Mouse (Mus musculus) embryonic facial prominence, embryonic 11.5 days (tissue): Measurements from ENCODE around the gene Ppt2. TPM values are rescaled to one million over a fixed set of nuclear protein-coding genes. Genes with fewer than 3 reads are reported as not detected.

Source experiments
- ATAC-seq: fragments of 200-750 bp; cut with Nextera tagmentation; replicated peaks from 2 replicates; pipeline ENCODE4 v1.8.0; 2017; ENCODE audit warnings: low read depth; ENCODE audit not compliant: insufficient number of reproducible peaks, low FRiP score, low TSS enrichment
- DNase-seq: peaks from one replicate; pipeline ENCODE4 v3.0.0-alpha.2; 2015; ENCODE audit warnings: low spot score
- H3K27ac ChIP-seq: fragments of 300-500 bp; sonication (generic); replicated peaks from 2 replicates; pipeline ENCODE4 v1.5.1; 2014; ENCODE audit warnings: mild to moderate bottlenecking, low read depth, low read length, control low read depth
- H3K27me3 ChIP-seq: fragments of 300-500 bp; sonication (generic); 2 replicates; pipeline ENCODE4 v1.6.1; 2014; ENCODE audit warnings: mild to moderate bottlenecking, low read length, moderate library complexity, mixed read lengths; ENCODE audit not compliant: control insufficient read depth, insufficient read depth
- H3K36me3 ChIP-seq: fragments of 300-500 bp; sonication (generic); replicated peaks from 2 replicates; pipeline ENCODE4 v1.6.1; 2014; ENCODE audit warnings: low read depth, mild to moderate bottlenecking, low read length, moderate library complexity, mixed read lengths; ENCODE audit not compliant: control insufficient read depth, insufficient read depth
- H3K4me1 ChIP-seq: fragments of 300-500 bp; sonication (generic); 2 replicates; pipeline ENCODE4 v1.6.1; 2014; ENCODE audit warnings: low read length, mixed read lengths; ENCODE audit not compliant: control insufficient read depth, insufficient read depth
- H3K4me2 ChIP-seq: fragments of 300-500 bp; sonication (generic); 2 replicates; pipeline ENCODE4 v1.6.1; 2014; ENCODE audit warnings: low read depth, mild to moderate bottlenecking, control low read depth, low read length, moderate library complexity
- H3K4me3 ChIP-seq: fragments of 300-500 bp; sonication (generic); 2 replicates; pipeline ENCODE4 v1.5.1; 2014; ENCODE audit warnings: low read depth, low read length, control low read depth
- H3K9ac ChIP-seq: fragments of 300-500 bp; sonication (generic); replicated peaks from 2 replicates; pipeline ENCODE4 v1.6.1; 2014; ENCODE audit warnings: mild to moderate bottlenecking, control low read depth, low read length
- H3K9me3 ChIP-seq: fragments of 300-500 bp; sonication (generic); replicated peaks from 2 replicates; pipeline ENCODE4 v1.6.1; 2016; ENCODE audit warnings: mild to moderate bottlenecking, low read length, inconsistent platforms, mixed read lengths; ENCODE audit not compliant: control insufficient read depth
- WGBS: fragments of 180-500 bp; shearing (Covaris S2); extraction: QIAGEN DNeasy Blood & Tissue Kit; methylation state at CpG from one replicate; pipeline ENCODE4 v1.1.7; 2014; 5-methylcytosine and 5-hydroxymethylcytosine counted together
- polyA plus RNA-seq: library from polyadenylated mRNA; unstranded; fragments of >200 nt; fragmentation: Nextera tagmentation; extraction: Ambion mirVana; gene quantifications from 2 replicates; pipeline ENCODE4 v1.2.1, GENCODE M21; 2014

The Ppt2 gene
- polyA plus RNA-seq, 1 experiment from 2014 or later = 20.0 TPM

- DNase-seq = no peak
- no peak for ATAC-seq
- Histone ChIP-seq H3K4me1 (no peaks in the 10 kb centered on the region), H3K36me3 (no peaks in the 10 kb centered on the region), H3K4me3 (no peak overlapping the region), H3K4me2 (no peak overlapping the region), H3K9me3 (no peaks in the 10 kb centered on the region), H3K9ac (no peak overlapping the region), H3K27ac (no peak overlapping the region), H3K27me3 (no peaks in the 10 kb centered on the region)
- 79% methylated on average over 3 of the region's 3 CpGs for WGBS
These were observed 13.6 kb upstream of the Ppt2 start for GRCm38 (mm10) chr17:34641945-34642344.

DNA sequence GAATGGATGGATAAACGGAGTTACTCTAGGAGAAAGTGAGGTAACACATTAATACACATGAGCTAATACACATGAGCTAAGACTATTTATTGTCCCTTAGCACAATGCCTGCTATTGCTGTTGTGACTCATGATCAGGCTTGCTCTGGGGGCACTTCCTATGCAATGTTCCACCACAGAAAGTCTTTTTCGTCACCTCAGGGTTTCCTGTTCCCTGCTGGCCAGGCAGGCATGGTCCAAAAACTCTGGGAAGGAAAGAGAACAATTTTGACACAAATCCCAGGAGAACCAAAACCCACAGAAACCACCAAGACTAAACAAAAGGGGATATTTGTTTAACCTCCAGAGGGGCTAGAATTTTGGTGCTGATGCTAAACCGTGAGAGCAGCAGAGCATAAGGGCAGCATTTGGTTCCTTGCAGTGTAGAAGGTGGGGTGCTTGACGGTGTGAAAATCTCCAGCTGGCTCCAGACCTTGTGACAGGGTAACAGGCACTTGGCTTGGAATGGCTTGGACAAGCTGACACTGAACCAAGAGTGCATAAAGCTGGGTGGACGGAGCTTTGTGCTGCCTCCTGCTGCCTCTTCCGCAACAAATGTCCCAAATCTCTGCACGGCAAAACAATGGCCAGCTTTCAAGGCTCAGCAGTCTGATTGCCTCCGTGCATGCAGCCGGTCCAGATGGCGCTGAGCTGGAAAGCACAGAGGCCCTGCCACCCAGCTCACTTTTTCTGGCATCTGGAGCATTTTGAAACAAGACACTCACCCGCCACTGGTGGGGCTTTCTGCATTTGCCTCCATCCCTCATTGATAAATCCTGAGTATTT, 12.7 kb upstream of the Ppt2 start:
- DNase-seq (peak; percentile 60), ATAC-seq (peak; percentile 48)
- Histone ChIP-seq H3K36me3 (no peaks in the 10 kb centered on the region), H3K9me3 (no peaks in the 10 kb centered on the region), H3K4me2 (0 out of 2 replicates have a peak overlapping the region, but pooled peaks have one; percentile 3), H3K27ac (peak overlapping the region; percentile 74), H3K9ac (peak overlapping the region; percentile 50), H3K4me3 (no peak overlapping the region), H3K4me1 (no peaks in the 10 kb centered on the region), H3K27me3 (no peaks in the 10 kb centered on the region)
- WGBS = 12% methylated on average over 11 of the region's 11 CpGs

DNA sequence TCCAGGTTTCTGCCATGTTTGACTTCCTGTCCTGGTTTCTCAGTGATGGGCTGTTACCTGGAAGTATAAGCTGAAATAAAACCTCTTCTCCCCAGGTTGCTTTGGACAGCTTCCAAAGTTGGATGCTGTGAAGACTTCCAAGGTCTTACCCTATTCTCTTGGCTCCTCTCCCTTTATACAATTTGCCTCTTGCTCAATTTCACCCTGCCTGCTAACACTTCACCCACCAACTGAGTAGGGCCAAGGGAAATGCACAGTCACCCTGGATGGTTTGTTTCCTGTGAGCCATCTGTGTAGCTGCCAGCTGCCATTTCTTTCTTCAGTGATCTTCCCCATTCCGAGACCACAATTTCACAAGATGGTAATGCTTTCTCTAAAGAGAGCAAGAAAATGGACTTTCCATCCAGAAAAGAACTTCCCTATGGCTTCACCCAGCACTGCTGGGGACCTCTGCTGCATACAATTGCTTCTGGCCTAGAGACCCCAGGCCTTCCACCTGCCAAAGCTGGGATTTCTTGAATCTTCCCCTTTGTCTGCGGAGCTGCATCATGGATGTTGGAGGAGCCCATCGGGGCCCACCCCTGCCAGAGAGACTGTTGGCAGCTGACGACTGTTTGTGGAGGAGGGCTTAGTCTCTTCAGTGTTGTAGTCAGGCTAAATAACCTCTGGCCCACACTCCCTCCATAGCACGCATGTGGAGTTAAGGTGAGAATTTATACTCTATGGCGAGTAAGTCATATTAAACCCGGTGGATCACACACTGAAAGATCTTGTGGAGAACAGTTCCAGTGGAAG, 11.3 kb upstream of the Ppt2 start:
- Histone ChIP-seq H3K4me1 (no peaks in the 10 kb centered on the region), H3K4me3 (no peak overlapping the region), H3K27me3 (no peaks in the 10 kb centered on the region), H3K4me2 (no peak overlapping the region), H3K9me3 (no peaks in the 10 kb centered on the region), H3K9ac (no peak overlapping the region), H3K27ac (no peak overlapping the region), H3K36me3 (no peaks in the 10 kb centered on the region)
- DNase-seq = no peak
- no peak for ATAC-seq
- WGBS = 87% methylated on average over 7 of the region's 7 CpGs

DNA sequence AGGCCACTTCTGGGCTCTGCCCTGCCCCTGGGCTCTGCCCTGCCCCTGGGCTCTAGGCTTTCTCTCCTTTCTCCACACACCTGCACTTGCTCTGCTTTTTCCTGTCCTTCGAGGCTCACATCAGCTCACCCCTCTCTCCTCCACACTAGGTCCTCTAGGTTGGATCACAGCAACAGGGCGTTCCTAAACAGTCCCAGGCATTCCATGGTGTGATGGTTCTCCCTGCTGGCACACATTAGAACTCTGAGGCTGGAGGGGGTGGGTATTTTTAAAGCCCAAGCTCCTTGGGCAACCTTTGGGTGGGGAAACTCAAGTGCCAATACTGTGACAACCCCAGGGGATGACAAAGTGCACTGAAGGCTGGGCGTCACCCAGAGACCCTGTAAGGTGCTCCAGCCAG, 9.1 kb upstream of the Ppt2 start:
- 64% methylated on average over 3 of the region's 3 CpGs for WGBS
- peaks cover 6% of the 10 kb centered on the region; the same call in 1 of the 2 replicates for H3K27me3 ChIP-seq
- no peaks in the 10 kb centered on the region for H3K36me3 ChIP-seq
- H3K9me3 ChIP-seq = no peaks in the 10 kb centered on the region
- no peak; the same call in 1 of the 2 replicates for ATAC-seq
- H3K4me2 ChIP-seq = no peak overlapping the region
- H3K4me1 ChIP-seq = no peaks in the 10 kb centered on the region
- no peak overlapping the region for H3K4me3 ChIP-seq
- no peak for DNase-seq
- H3K27ac ChIP-seq = no peak overlapping the region
- no peak overlapping the region for H3K9ac ChIP-seq

DNA sequence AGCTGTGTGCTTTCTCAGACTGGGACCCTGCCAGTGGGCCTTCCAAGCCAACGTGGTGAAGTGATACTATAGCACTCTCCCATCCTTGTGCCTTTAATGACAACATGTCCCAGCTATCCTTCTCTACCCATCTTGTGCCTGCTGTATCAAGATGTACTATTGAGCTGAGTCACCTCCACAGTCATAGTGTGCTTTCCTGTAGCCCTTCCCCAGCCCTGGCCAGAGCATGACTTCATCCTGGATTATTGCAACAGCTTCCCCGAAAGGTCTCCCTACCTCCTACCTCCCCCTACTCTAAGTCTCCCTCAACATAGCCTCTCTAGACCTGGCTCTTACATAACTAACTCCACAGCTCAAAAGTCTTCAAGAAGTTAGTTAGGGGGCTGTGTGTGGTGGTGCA, 7.4 kb upstream of the Ppt2 start:
- DNase-seq = no peak
- Histone ChIP-seq H3K27ac (no peak overlapping the region), H3K27me3 (peaks cover 19% of the 10 kb centered on the region), H3K9me3 (no peaks in the 10 kb centered on the region), H3K4me1 (peaks cover 8% of the 10 kb centered on the region), H3K9ac (no peak overlapping the region), H3K4me3 (no peak overlapping the region), H3K36me3 (no peaks in the 10 kb centered on the region), H3K4me2 (no peak overlapping the region)
- ATAC-seq = no peak
- WGBS = 75% methylated on average over 2 of the region's 2 CpGs

- H3K27ac ChIP-seq = no peak overlapping the region
- ATAC-seq (no peak), DNase-seq (peak; percentile 66)
These were observed 4.0 kb upstream of the Ppt2 start for GRCm38 (mm10) chr17:34632261-34632691.

GRCm38 (mm10) chr17:34631647-34632046, 3.3 kb upstream of the Ppt2 start:
- Histone ChIP-seq H3K9me3 (no peaks in the 10 kb centered on the region), H3K27ac (no peak overlapping the region), H3K4me1 (peaks cover 14% of the 10 kb centered on the region), H3K36me3 (no peaks in the 10 kb centered on the region), H3K27me3 (peaks cover 31% of the 10 kb centered on the region), H3K9ac (no peak overlapping the region; the same call in 1 of the 2 replicates), H3K4me3 (peak overlapping the region; percentile 32), H3K4me2 (peak overlapping the region; percentile 74)
- no peak for ATAC-seq
- no peak for DNase-seq
- WGBS = 1% methylated on average over 11 of the region's 12 CpGs

More at GRCm38 (mm10) chr17:34632261-34632691, 4.0 kb upstream of the Ppt2 start:
- Histone ChIP-seq H3K27me3 (peaks cover 31% of the 10 kb centered on the region), H3K9ac (peak overlapping the region; percentile 32; the same call in 1 of the 2 replicates), H3K4me2 (peak overlapping the region; percentile 74), H3K4me3 (peak overlapping the region; percentile 32), H3K4me1 (peaks cover 14% of the 10 kb centered on the region), H3K9me3 (no peaks in the 10 kb centered on the region), H3K36me3 (no peaks in the 10 kb centered on the region)
- WGBS = 2% methylated on average over 26 of the region's 26 CpGs
